Mouse (Mus musculus) liver, embryonic 14.5 days (tissue): ENCODE results near the gene Ifrd1.

ENCODE experiments used
- CTCF ChIP-seq: IDR thresholded peaks from 2 replicates; pipeline ENCODE4 v1.5.1; 2016; ENCODE audit warnings: antibody characterized with exemption, low read depth, control low read depth
- EP300 ChIP-seq: IDR thresholded peaks from 2 replicates; pipeline ENCODE4 v1.6.1; 2016; ENCODE audit warnings: antibody characterized with exemption, low read depth

DNA sequence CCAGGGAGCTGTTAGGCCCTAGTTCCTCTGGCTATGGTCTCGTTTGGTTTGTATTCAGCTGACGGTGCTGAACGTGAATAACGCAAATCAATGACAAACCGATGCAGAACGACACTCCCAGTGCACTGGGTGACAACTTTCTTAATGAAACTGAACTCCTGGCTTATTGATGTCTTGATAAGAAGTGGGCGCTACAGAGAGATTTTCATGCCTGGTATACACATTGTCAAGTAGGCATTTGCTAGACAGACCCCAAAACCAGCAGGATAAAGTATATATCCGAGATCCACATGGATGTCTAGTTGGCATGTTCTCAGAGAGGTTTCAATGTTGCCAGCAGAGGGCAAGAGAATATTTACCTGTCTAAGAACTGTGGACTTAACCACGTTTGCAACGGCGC is 6.4 kb upstream of the Ifrd1 start:
- TF ChIP-seq CTCF (no peak), EP300 (no peak)
